Mouse (Mus musculus) forebrain, embryonic 12.5 days (tissue): ENCODE data around the gene Dlgap5. TPM values are rescaled to one million over a fixed set of nuclear protein-coding genes. Genes with fewer than 3 reads are reported as not detected.

Source experiments
- polyA plus RNA-seq: library from polyadenylated mRNA; unstranded; fragments of >200 nt; fragmentation: Nextera tagmentation; extraction: Ambion mirVana; gene quantifications from 2 replicates; pipeline ENCODE4 v1.2.1, GENCODE M21; 2016

The Dlgap5 gene
- polyA plus RNA-seq, 1 experiment from 2014 or later: 63.6 TPM

Other genes with a start within 250 kb of the Dlgap5 start
- gene Gch1, start 229.0 kb downstream of the Dlgap5 start, polyA plus RNA-seq: 1.4 and 1.6 TPM in 2 replicates
- gene Wdhd1, start 141.6 kb downstream of the Dlgap5 start, polyA plus RNA-seq: 46.5 and 50.3 TPM in 2 replicates
- 4.5 TPM in 2 replicates for gene Socs4, start 141.5 kb downstream of the Dlgap5 start, polyA plus RNA-seq
- 94.4 and 104 TPM in 2 replicates for gene Mapk1ip1l, start 120.1 kb downstream of the Dlgap5 start, polyA plus RNA-seq
- gene Lgals3, start 50.7 kb downstream of the Dlgap5 start, polyA plus RNA-seq: 0.37 and 0.56 TPM in 2 replicates
- 22.1 and 22.8 TPM in 2 replicates for gene Fbxo34, start 32.0 kb upstream of the Dlgap5 start, polyA plus RNA-seq
- 18.8 and 20.9 TPM in 2 replicates for gene Atg14, start 152.2 kb upstream of the Dlgap5 start, polyA plus RNA-seq
- 93.3 and 102 TPM in 2 replicates for gene Ktn1, start 230.0 kb upstream of the Dlgap5 start, polyA plus RNA-seq